Mouse (Mus musculus) heart, postnatal 0 days (tissue): ENCODE measurements around the gene Isg20.

Source experiments
- CTCF ChIP-seq: IDR thresholded peaks from 2 replicates; pipeline ENCODE4 v1.5.1; 2016; ENCODE audit warnings: antibody characterized with exemption, control low read depth, low read depth
- EP300 ChIP-seq: IDR thresholded peaks from 2 replicates; pipeline ENCODE4 v1.6.1; 2016; ENCODE audit warnings: antibody characterized with exemption, low read depth

DNA sequence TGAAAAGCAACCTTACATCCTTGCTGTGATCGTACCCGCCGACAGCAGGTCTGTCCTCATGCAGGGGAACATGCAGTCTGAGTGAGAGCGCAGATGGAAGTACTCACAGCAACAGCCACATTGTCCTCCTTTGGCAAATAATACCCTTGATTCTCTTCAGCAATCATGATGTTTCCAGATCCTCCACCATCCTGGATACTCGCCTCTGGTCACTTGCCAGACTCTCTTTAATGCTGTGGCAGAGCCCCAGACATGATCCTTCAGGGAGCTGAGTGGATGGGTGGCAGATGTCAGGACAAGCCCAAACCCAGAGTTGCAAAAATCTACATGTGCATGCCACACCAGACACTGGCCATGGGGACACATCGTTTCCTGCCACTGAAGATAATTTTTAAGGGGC is 41.9 kb downstream of the Isg20 start:
- TF ChIP-seq CTCF (no peak), EP300 (no peak)
